Mouse (Mus musculus) embryo, embryonic 11.5 days (tissue): Measurements from ENCODE around the gene Rogdi.

Source experiments
- DNase-seq: peaks from one replicate; pipeline ENCODE4 v3.0.0-alpha.2; 2012; ENCODE audit warnings: low read depth, low spot score

The Rogdi gene

DNA sequence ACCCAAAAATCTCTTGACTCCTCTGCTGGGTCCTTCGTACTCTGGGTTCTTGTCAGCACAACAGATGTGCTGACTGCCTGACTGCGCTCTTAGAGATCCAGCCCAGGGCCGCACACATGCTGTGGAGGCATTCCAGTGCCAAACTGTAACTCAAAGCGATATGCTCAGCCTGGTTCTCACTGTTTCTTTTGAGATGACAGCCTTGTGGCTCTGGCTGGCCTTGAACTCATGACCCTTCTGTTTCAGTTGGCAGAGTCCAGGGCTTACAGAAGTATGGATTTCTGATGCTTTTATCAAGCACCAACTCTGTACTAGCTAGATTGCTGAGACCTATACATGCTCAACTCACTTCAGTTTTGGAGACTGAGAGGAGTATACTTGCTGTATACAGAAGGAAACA, 20.1 kb downstream of the Rogdi start:
- DNase-seq: no peak

GRCm38 (mm10) chr16:4984717-4985116, 28.6 kb downstream of the Rogdi start:
- no peak for DNase-seq

DNA sequence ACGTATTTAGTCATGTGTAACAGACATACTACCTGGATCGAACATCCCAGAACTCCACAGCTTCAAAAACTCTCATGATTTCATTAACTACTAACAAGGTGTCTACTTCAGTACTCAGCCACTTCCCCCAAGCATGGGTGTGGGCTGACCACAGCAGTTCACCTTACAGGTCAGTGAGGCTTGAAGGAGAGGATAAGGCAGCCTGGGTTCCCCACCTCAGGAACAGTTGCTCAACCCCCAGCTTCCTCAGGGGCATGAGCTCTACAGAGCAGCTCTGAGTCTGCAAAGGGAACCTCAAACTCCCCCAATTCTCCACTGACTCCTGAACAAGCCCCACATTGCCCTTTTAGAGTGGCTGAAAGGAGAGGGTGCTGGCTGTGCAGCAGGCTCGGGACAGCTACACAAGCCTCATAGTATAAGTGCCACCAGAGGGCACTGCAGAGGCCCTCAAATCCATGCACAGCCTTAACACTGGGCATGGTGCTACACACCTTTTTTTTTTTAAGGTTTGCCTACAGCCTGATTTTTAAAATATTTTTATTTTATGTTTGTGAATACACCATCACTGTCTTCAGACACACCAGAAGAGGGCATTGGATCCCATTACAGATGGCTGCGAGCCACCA, 33.5 kb downstream of the Rogdi start:
- peak; percentile 20 for DNase-seq

DNA sequence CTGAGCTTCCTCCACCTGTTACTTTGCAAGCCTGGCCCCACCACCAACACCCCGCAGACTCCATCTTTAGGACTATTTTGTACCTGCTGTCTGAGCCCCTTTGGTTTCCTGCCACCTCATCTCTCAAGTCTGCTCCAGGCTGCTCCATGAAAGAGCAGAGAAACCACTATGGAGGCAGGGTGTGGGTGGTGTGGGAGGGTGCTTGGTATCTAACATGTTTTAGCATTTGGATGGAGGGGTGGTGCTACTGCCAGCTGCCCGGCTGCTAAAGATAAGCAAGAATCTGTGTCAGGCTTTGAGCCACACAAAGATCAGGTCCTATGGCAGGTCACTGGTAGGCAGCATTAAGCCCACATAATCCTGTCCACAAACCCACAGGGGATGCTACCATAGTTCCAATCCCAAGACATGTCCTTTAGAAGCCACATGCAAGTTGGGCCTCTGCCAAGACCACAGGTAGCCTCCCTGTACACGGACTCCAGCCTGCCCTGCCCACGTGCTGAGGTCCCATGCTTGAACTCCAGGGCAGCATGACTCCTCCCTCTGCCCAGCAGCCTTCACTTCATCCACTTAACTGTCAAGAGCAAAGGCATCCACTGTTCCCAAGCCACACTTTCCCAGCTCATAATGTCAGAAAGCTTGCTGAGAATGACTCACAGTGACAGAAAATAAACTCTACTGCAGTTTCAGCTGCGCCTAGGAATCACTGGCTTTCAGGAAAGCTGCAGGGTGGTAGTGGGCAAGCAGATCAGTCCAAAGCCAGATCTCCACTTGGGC, 34.9 kb downstream of the Rogdi start:
- no peak for DNase-seq

GRCm38 (mm10) chr16:4976180-4976579, 37.2 kb downstream of the Rogdi start:
- DNase-seq: no peak

GRCm38 (mm10) chr16:4974521-4974920, 38.8 kb downstream of the Rogdi start:
- DNase-seq: no peak

DNA sequence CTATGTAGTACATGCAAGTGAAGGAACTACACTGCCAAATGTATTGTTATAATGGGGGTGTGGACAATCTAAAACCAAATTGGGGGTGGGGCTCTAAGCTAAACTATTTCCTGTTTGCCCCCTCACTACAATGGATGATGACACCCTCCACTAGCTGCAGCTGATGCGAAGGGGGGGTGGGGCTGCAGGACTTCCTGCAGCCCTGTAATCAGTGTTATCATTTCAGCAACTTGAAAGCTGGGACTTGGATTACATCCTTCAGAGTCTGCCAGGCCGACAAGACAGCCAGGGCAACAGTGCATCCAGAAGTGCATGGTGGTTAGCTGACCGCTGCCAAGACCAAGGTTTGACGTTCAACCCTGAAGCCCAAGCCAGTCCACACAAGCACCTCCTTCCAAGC, 41.7 kb downstream of the Rogdi start:
- no peak for DNase-seq

- no peak for DNase-seq
Observed at GRCm38 (mm10) chr16:4969055-4969843, 44.1 kb downstream of the Rogdi start.

DNA sequence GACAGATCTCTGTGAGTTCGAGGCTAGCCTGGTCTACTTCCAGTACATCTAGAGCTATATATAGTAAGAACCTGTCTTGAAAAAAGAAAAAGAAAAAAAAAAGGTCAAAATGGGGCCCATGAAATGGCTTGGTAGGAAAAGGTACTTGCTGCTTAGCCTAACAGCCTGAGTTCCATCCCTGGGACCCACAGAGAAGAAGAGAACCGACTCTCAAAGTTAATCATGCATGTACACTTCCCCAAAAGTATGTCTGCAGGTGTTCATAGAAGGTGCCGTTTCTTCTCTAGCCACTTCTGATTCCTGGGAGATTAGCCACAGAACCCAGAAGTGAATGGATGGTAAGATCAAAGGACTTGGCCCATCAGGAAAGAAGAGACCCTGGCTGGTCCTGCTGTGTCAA, 44.9 kb downstream of the Rogdi start:
- DNase-seq: no peak

DNA sequence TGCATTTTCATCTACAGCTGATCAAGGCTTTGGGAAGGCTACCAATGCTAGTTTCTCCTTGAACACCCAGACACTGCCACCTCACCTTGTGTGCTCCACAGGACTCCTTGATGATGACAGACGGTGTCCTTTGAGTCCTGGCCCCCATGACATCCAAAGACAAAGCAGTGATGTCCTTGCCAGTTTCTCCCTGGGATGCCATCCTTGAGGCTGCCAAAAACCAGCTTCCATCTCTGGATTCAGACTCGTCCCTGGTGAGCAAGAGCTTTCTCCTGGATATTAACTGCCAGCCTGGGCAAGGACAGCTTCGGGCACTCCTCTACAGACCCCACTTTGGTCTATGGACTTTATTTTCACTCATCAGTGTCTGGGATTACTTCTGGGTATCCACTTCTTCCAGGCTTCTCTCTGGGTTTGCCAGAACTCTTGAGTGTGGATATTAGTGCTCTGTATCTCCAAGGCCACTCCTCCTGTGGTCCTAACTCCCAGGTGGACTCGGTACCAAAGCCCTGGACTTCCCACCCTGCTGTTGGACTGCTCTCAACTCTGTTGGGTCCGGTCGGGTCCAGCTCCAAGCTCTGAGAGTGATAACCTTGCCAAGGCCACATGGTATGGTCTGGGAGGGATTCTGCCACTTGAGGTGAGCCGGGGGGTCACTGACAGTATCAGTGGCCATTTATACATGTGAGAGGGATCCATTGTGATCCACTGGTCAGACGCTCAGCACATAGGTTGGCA, 47.8 kb downstream of the Rogdi start:
- DNase-seq: no peak

DNA sequence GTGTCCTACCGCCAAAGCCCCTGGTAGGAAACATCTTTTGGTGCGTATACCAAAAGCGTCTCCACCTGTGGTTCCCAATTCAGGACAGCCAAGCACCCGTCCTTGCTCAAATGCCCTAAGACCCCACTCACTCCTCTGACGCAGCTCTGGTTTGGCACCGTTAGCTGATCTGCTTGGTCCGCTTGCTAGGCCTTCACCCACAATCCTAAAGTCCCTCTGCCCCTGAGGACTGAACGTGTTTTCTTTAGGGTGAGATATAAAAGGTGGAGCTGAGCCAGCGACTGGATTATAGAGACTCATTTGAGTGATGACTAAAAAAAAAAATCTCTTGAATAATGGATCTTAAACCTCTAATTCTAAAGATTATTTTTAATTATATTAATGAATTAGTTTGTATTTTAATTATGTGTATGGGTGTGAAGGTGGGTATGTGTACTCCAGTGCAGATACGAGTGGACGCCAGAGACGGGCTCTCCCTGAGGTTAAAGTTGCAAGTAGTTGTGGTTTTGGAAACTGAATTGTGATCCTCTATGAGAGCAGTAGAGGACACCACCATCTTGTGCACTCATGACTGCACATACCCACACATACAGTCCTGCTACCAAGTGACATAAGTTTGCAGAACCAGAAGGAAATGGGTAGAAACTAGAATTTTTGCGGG, 48.5 kb downstream of the Rogdi start:
- peak; percentile 5 for DNase-seq

- DNase-seq: peak; percentile 84
Observed at GRCm38 (mm10) chr16:4963797-4964709, 49.3 kb downstream of the Rogdi start, which contains the start of gene Anks3. TSS of gene Anks3 (minus strand) at chr16:4964205.

- no peak for DNase-seq
Observed at GRCm38 (mm10) chr16:4963346-4963745, 50.0 kb downstream of the Rogdi start.

GRCm38 (mm10) chr16:4960260-4960659, 53.1 kb downstream of the Rogdi start:
- DNase-seq: no peak
